Comparison of ENCODE assay signal across 22 mouse cellular contexts in the genomic region with DNA sequence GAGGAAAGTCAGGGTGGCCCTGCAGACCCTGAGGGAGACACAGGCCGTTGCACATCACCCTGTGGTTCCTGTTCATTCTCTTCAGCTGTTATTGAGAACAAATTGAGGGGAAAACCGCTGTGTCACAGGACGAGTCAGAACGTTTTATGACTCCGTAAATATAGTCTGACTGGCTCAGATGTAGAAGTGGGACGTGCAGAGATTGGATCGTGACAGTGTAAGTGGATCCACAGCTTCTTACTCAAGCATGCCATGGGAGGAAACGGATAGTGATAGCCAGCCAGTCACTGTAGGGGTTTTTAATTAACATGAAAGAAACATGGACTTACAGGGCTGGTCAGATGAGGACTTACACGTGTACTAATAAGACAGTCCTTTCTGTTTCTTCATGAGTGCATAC.
"Had no signal": no experiment of that assay in that cellular context is flagged by ENCODE, and none has a peak within 500 bp of the region (broad histone marks: within the 10 kb centered on the region; RNA-seq: fewer than 3 reads in every experiment).

No protein-coding gene starts in this region.

- H3K4me1 ChIP-seq: limb, embryonic 13.5 days; liver, embryonic 12.5 days; liver, embryonic 15.5 days; lung, embryonic 15.5 days had no signal

- H3K4me3 ChIP-seq: layer of hippocampus, adult 2 months; limb, embryonic 10.5 days; limb, embryonic 13.5 days; liver, embryonic 12.5 days; liver, embryonic 15.5 days; lung, embryonic 15.5 days had no signal

- H3K4me2 ChIP-seq: limb, embryonic 13.5 days; liver, embryonic 12.5 days; liver, embryonic 15.5 days; lung, embryonic 15.5 days; midbrain, embryonic 11.5 days had no signal

- H3K9ac ChIP-seq: limb, embryonic 13.5 days; liver, embryonic 12.5 days; liver, embryonic 15.5 days; lung, embryonic 15.5 days had no signal

- ATAC-seq: liver, embryonic 12.5 days had no signal

- H3K27me3 ChIP-seq: limb, embryonic 13.5 days; liver, embryonic 12.5 days; liver, embryonic 15.5 days; lung, embryonic 15.5 days; megakaryocyte, embryonic 14.5 days had no signal

- H3K27ac ChIP-seq: layer of hippocampus, adult 2 months; limb, embryonic 10.5 days; limb, embryonic 13.5 days; liver, embryonic 12.5 days; liver, embryonic 15.5 days; lung, embryonic 15.5 days had no signal

- H3K9me3 ChIP-seq: limb, embryonic 10.5 days; limb, embryonic 13.5 days; liver, embryonic 12.5 days; liver, embryonic 15.5 days; lung, embryonic 15.5 days; megakaryocyte, embryonic 14.5 days had no signal

- DNase-seq: kidney, adult 2 months; kidney, postnatal 25 days; layer of hippocampus, adult 9-11 months; liver; lung, adult 18-20 months; lung, postnatal 10 days; lung, postnatal 36 days; midbrain, embryonic 14.5 days; right cerebral cortex, adult 18-20 months; right cerebral cortex, postnatal 14 days; right cerebral cortex, postnatal 4 days; spleen, adult 18-20 months; thymus, adult 18-20 months; thymus, postnatal 36 days had no signal
